Mouse (Mus musculus) small intestine, adult 2 months (tissue): ENCODE results near the gene Scarb1. TPM values are rescaled to one million over a fixed set of nuclear protein-coding genes. Genes with fewer than 3 reads are reported as not detected.
A peak's percentile ranks its signal among the peaks of the same experiment; 100 is the strongest.

Source experiments
- H3K27ac ChIP-seq: fragments of 200-500 bp; 2 replicates; pipeline ENCODE4 v1.5.1; 2012; ENCODE audit warnings: low read depth, low read length, control low read depth, inconsistent platforms; ENCODE audit not compliant: insufficient read depth
- H3K27me3 ChIP-seq: fragments of 200-500 bp; 2 replicates; pipeline ENCODE4 v1.6.1; 2012; ENCODE audit warnings: mild to moderate bottlenecking, moderate library complexity, low read length, inconsistent platforms; ENCODE audit not compliant: control insufficient read depth, insufficient read depth
- H3K36me3 ChIP-seq: fragments of 200-500 bp; 2 replicates; pipeline ENCODE4 v1.6.1; 2012; ENCODE audit warnings: mild to moderate bottlenecking, low read length, control low read depth, inconsistent platforms; ENCODE audit not compliant: control insufficient read depth, insufficient read depth
- H3K4me1 ChIP-seq: fragments of 200-500 bp; 2 replicates; pipeline ENCODE4 v1.6.1; 2012; ENCODE audit warnings: low read length, inconsistent platforms, mixed read lengths; ENCODE audit not compliant: control insufficient read depth, insufficient read depth, insufficient read length
- H3K4me3 ChIP-seq: fragments of 200-500 bp; 2 replicates; pipeline ENCODE4 v1.5.1; 2012; ENCODE audit warnings: low read depth, mild to moderate bottlenecking, control low read depth, inconsistent platforms, low read length, moderate library complexity
- CTCF ChIP-seq: fragments of 200-500 bp; IDR thresholded peaks from 2 replicates; pipeline ENCODE4 v1.5.1; 2012; ENCODE audit warnings: low read depth, mild to moderate bottlenecking, control low read depth, inconsistent platforms, low read length, moderate library complexity, mixed read lengths; ENCODE audit not compliant: insufficient replicate concordance, insufficient read length; ENCODE audit errors: extremely low read depth
- POLR2A ChIP-seq: fragments of 200-500 bp; IDR thresholded peaks from 2 replicates; pipeline ENCODE4 v1.6.1; 2012; ENCODE audit warnings: low read depth, mild to moderate bottlenecking, control low read depth, inconsistent platforms, low read length, moderate library complexity
- WGBS: fragments of 180-500 bp; shearing (Covaris S2); methylation state at CpG from one replicate; pipeline ENCODE4 v1.1.7; 2018; 5-methylcytosine and 5-hydroxymethylcytosine counted together
- polyA plus RNA-seq: library from polyadenylated mRNA; depleted of rRNA; stranded (reverse); fragments of >200 nt; gene quantifications from 2 replicates; pipeline ENCODE4 v1.2.3, GENCODE M21; 2012

Gene Scarb1
- polyA plus RNA-seq, 1 experiment: 19.4 TPM

GRCm38 (mm10) chr5:125274773-125275172, 66.1 kb downstream of the Scarb1 start:
- H3K4me3 ChIP-seq: no peak overlapping the region
- H3K27ac ChIP-seq: no peak overlapping the region
- 74% methylated on average over 3 of the region's 3 CpGs for whole genome bisulfite sequencing
- TF ChIP-seq POLR2A (no peak), CTCF (no peak)
- H3K27me3 ChIP-seq: peaks cover 10% of the 10 kb centered on the region
- no peaks in the 10 kb centered on the region for H3K4me1 ChIP-seq
- H3K36me3 ChIP-seq: no peaks in the 10 kb centered on the region

- Histone ChIP-seq H3K27me3 (peaks cover 4% of the 10 kb centered on the region; the same call in 1 of the 2 replicates), H3K4me3 (no peak overlapping the region), H3K36me3 (no peaks in the 10 kb centered on the region), H3K4me1 (no peaks in the 10 kb centered on the region), H3K27ac (no peak overlapping the region)
- TF ChIP-seq POLR2A: no peak
- no peak for TF ChIP-seq CTCF
- WGBS: 87% methylated on average over 2 of the region's 2 CpGs
Measured at GRCm38 (mm10) chr5:125274182-125274581, 66.7 kb downstream of the Scarb1 start.

- TF ChIP-seq POLR2A (no peak), CTCF (peak; percentile 50; the same call in 1 of the 2 replicates)
- Histone ChIP-seq H3K4me1 (no peaks in the 10 kb centered on the region), H3K4me3 (no peak overlapping the region), H3K36me3 (no peaks in the 10 kb centered on the region), H3K27ac (no peak overlapping the region), H3K27me3 (no peaks in the 10 kb centered on the region; the same call in 1 of the 2 replicates)
- 12% methylated on average over 8 of the region's 8 CpGs for WGBS
Measured at GRCm38 (mm10) chr5:125273666-125274109, 67.2 kb downstream of the Scarb1 start.

- TF ChIP-seq POLR2A: no peak
- TF ChIP-seq CTCF: no peak
- Histone ChIP-seq H3K4me3 (no peak overlapping the region), H3K36me3 (no peaks in the 10 kb centered on the region), H3K27ac (no peak overlapping the region), H3K27me3 (no peaks in the 10 kb centered on the region), H3K4me1 (no peaks in the 10 kb centered on the region)
- 78% methylated on average over 10 of the region's 10 CpGs for WGBS
Measured at GRCm38 (mm10) chr5:125272231-125272988, 68.5 kb downstream of the Scarb1 start.

- 9% methylated on average over 15 of the region's 15 CpGs for WGBS
- Histone ChIP-seq H3K36me3 (no peaks in the 10 kb centered on the region), H3K27ac (no peak overlapping the region), H3K4me3 (no peak overlapping the region), H3K4me1 (no peaks in the 10 kb centered on the region), H3K27me3 (no peaks in the 10 kb centered on the region)
- peak; percentile 84 for TF ChIP-seq CTCF
- no peak for TF ChIP-seq POLR2A
Measured at GRCm38 (mm10) chr5:125271531-125272203, 69.2 kb downstream of the Scarb1 start.

GRCm38 (mm10) chr5:125270587-125271130, 70.2 kb downstream of the Scarb1 start:
- WGBS: 17% methylated on average over 12 of the region's 12 CpGs
- Histone ChIP-seq H3K4me3 (no peak overlapping the region), H3K4me1 (no peaks in the 10 kb centered on the region), H3K27me3 (no peaks in the 10 kb centered on the region), H3K27ac (no peak overlapping the region), H3K36me3 (no peaks in the 10 kb centered on the region)
- TF ChIP-seq CTCF: peak; percentile 88
- no peak for TF ChIP-seq POLR2A

- WGBS: 80% methylated on average over 7 of the region's 7 CpGs
- Histone ChIP-seq H3K27ac (no peak overlapping the region), H3K27me3 (no peaks in the 10 kb centered on the region), H3K36me3 (no peaks in the 10 kb centered on the region), H3K4me3 (no peak overlapping the region), H3K4me1 (no peaks in the 10 kb centered on the region)
- no peak for TF ChIP-seq CTCF
- TF ChIP-seq POLR2A: no peak
Measured at GRCm38 (mm10) chr5:125269836-125270235, 71.1 kb downstream of the Scarb1 start.
